Mouse (Mus musculus): ENCODE measurements around the gene Pdpk1.

Gene Pdpk1

DNA sequence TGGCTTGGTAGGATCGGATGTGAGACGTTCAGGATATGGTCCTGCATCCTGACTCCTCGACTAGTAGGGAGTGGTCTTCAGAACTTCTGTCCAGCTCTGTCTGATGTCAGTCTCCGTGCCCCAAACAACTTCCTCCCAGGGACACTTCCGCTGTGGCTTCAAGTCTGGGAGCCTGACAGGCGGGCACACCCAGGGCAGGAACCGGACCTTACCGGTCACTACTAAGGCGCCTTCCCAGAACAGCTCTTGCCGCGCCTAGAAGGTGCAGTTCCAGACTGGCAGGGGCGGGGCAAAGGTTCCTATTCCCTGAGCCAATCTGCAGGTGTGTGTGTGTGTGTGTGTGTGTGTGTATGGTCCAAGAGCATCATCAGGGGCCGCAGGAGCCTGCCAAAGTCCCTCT is 113.4 kb downstream of the Pdpk1 start:
- no peak for TF ChIP-seq GATA4 (IDR thresholded peaks at IDR 0.05; ENCODE audit: insufficient replicate concordance, low read length)

DNA sequence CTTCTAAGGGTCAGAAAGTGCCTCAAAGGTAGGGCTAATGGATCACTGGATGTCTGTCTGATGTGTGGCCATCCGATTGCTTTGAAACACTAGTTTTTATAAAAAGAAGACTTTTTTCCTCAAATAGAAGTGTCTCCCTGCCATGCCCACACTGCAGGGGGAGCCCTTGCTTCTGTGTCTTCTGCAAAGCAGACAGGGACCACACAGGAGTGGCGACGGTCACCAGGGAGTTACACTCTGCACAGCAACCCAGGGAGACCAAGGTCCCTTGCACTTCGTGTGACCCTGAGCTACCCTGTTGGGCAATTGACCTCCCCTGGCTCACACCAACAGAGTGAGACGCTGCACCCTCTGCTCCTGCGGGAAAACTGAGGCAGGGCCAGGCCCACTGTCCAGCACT is 113.8 kb downstream of the Pdpk1 start:
- no peak for TF ChIP-seq GATA4 (IDR thresholded peaks at IDR 0.05; ENCODE audit: insufficient replicate concordance, low read length)

DNA sequence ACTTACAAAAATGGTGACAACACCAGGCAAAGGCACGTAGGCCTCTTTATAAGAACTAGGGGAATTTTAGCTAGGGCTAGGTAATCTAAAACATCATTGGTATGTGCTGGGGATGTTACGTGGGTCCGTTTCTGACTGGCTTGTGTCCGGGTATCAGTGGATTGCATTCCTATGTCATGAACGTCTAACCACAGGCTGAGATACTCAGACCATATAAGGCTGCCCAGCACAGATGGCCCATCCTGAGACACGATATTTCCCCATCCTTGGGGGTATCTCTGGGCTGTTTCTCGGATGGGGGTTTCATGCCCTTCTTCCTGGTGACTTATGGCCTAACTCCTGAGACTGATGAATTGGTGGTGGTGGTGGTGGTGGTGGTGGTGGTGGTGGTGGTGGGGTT is 115.6 kb downstream of the Pdpk1 start:
- no peak for TF ChIP-seq GATA4 (IDR thresholded peaks at IDR 0.05; ENCODE audit: insufficient replicate concordance, low read length)

DNA sequence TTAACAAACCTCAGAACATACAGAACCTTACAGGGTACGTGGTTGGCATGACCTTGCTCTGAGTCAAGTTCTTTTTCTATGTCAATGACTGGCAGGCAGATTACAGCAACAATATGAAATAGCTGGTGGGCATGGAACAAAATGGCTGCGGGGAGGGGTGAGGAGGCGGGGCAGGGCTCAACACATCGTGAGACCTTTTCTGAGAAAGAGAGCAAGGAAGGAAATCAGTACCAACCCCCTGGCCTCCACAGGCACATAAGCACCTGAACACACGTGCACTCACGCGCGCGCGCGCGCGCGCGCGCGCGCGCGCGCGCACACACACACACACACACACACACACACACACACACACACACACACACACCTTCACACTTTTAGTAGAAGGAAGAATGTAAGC is 120.2 kb downstream of the Pdpk1 start:
- no peak for TF ChIP-seq GATA4 (IDR thresholded peaks at IDR 0.05; ENCODE audit: insufficient replicate concordance, low read length)

DNA sequence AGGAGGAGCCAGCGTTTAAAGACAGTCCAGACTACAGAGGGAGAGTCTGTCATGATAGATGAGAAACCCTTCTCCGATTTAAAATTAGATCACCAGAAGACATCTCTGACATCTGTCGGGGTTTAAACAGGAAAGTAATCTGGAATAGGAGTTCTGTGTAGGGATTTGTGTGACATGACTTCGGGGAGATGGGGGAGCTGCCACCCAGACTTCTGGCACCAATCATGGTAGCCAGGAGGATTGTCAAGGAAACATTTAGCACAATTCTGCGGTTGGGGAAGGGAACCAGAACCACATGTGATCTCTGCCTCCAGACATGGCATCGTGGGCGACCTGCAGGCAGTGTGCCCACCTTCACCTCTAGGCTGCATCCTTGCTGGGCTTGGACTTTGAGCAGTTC is 121.2 kb downstream of the Pdpk1 start:
- TF ChIP-seq GATA4 (IDR thresholded peaks at IDR 0.05; ENCODE audit: insufficient replicate concordance, low read length), result no peak

Data from liver, adult (tissue).